Mouse (Mus musculus) liver, postnatal 0 days (tissue): ENCODE measurements at regions not wholly inside any gene's neighbourhood (a gene's known extent, or its start where the extent isn't known, plus 50 kb on each side); places are given as distances from the start of the nearest gene placed in this dataset.
"Not testable (repeated sequence)": the region's sequence is repeated elsewhere in the genome, so short reads cannot be mapped to it uniquely, and the experiment has no call there.

Experiments used
- CTCF ChIP-seq: sonication (generic); IDR thresholded peaks from 2 replicates; pipeline ENCODE4 v1.5.1; 2016; ENCODE audit warnings: antibody characterized with exemption, low read depth
- EP300 ChIP-seq: IDR thresholded peaks from 2 replicates; pipeline ENCODE4 v1.6.1; 2016; ENCODE audit warnings: antibody characterized with exemption, low read depth, mild to moderate bottlenecking

- not testable (repeated sequence) for TF ChIP-seq CTCF, EP300
Observed at GRCm38 (mm10) chr16:65646741-65647140, 84.2 kb upstream of the Chmp2b start.
